Mouse (Mus musculus): ENCODE data around the gene Arhgef11. TPM values are rescaled to one million over a fixed set of nuclear protein-coding genes. Genes with fewer than 3 reads are reported as not detected.

The Arhgef11 gene
- polyA plus RNA-seq (2015; fragmentation: Illumina TruSeq; extraction: RNeasy Lipid Tissue Mini Kit (QIAGEN cat#74804); ENCODE audit: low read depth, low replicate concordance), result 38.1 TPM

GRCm38 (mm10) chr3:87616957-87617810 lies at the start of gene Arhgef11:
TSS of gene Arhgef11 (plus strand) at chr3:87617559.

GRCm38 (mm10) chr3:87748431-87748830 lies 131.1 kb downstream of the Arhgef11 start, which contains the start of gene Lrrc71:
TSS of gene Lrrc71 (minus strand) at chr3:87748625.

Other genes with a start within 250 kb of the Arhgef11 start
- gene Fcrl1, start 241.2 kb upstream of the Arhgef11 start, polyA plus RNA-seq (2015; fragmentation: Illumina TruSeq; extraction: RNeasy Lipid Tissue Mini Kit (QIAGEN cat#74804); ENCODE audit: low read depth, low replicate concordance), result 0.71 TPM
- gene Fcrl5, start 181.8 kb upstream of the Arhgef11 start, polyA plus RNA-seq (2015; fragmentation: Illumina TruSeq; extraction: RNeasy Lipid Tissue Mini Kit (QIAGEN cat#74804); ENCODE audit: low read depth, low replicate concordance), result not detected
- gene Etv3, start 92.2 kb upstream of the Arhgef11 start, polyA plus RNA-seq (2015; fragmentation: Illumina TruSeq; extraction: RNeasy Lipid Tissue Mini Kit (QIAGEN cat#74804); ENCODE audit: low read depth, low replicate concordance), result 13.6 TPM
- 2.9 TPM for gene Lrrc71, start 131.1 kb downstream of the Arhgef11 start, polyA plus RNA-seq (2015; fragmentation: Illumina TruSeq; extraction: RNeasy Lipid Tissue Mini Kit (QIAGEN cat#74804); ENCODE audit: low read depth, low replicate concordance)
- gene Ntrk1, start 177.6 kb downstream of the Arhgef11 start, polyA plus RNA-seq (2015; fragmentation: Illumina TruSeq; extraction: RNeasy Lipid Tissue Mini Kit (QIAGEN cat#74804); ENCODE audit: low read depth, low replicate concordance), result 1.6 TPM
- 0.22 TPM for gene Insrr, start 179.4 kb downstream of the Arhgef11 start, polyA plus RNA-seq (2015; fragmentation: Illumina TruSeq; extraction: RNeasy Lipid Tissue Mini Kit (QIAGEN cat#74804); ENCODE audit: low read depth, low replicate concordance)
- gene Pear1, start 206.7 kb downstream of the Arhgef11 start, polyA plus RNA-seq (2015; fragmentation: Illumina TruSeq; extraction: RNeasy Lipid Tissue Mini Kit (QIAGEN cat#74804); ENCODE audit: low read depth, low replicate concordance), result 4.8 TPM
- not detected for gene Sh2d2a, start 229.2 kb downstream of the Arhgef11 start, polyA plus RNA-seq (2015; fragmentation: Illumina TruSeq; extraction: RNeasy Lipid Tissue Mini Kit (QIAGEN cat#74804); ENCODE audit: low read depth, low replicate concordance)

All from brain, adult 10 weeks (tissue).